Mouse (Mus musculus): ENCODE measurements around the gene Rab31.
A peak's percentile ranks its signal among the peaks of the same experiment; 100 is the strongest.

The Rab31 gene

GRCm38 (mm10) chr17:65771951-65772934, at the start of gene Rab31:
Gene Rab31, minus strand, starts transcription at chr17:65772752.
- peak; percentile 85 for DNase-seq

DNA sequence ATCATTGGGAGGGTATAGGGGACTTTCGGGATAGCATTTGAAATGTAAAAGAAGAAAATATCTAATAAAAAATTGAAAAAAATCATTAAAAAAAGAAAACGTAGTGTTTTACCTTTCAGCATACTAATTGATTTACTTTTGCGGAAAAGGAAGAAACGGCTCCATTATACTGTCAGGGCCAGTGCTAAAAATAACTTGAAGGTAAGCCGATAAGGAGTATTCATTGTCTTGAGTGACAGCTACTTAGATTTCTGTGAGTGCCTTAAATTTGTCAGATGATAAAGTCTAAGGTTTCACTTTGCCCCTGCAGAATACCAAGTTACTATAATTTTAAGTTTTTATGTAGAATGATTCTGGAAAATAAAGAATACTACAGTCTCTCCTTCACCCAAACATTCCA, 47.6 kb upstream of the Rab31 start:
- DNase-seq, result no peak

- no peak for DNase-seq
Observed at GRCm38 (mm10) chr17:65813763-65814162, 41.2 kb upstream of the Rab31 start.

GRCm38 (mm10) chr17:65811032-65811431, 38.5 kb upstream of the Rab31 start:
- no peak for DNase-seq

DNA sequence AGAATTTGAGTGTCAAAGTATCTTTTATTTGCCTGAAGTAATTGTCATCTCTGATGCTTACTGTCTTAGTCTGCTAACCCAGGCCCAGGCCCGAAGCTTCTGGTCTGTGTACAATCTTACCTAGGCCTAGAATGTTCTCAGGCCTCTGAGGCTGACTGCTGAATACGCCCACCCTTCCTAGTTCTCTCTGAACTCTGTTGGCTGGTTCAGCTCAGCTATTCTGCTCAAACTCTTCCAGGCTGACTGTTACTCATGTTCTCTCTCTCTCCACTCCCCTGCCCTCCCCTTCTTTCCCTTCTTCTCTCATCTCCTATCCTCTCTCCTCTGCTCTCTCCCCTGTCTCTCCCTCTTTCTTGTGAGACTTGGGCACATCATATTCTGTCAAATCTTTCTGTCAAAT, 33.9 kb upstream of the Rab31 start:
- DNase-seq, result no peak

DNA sequence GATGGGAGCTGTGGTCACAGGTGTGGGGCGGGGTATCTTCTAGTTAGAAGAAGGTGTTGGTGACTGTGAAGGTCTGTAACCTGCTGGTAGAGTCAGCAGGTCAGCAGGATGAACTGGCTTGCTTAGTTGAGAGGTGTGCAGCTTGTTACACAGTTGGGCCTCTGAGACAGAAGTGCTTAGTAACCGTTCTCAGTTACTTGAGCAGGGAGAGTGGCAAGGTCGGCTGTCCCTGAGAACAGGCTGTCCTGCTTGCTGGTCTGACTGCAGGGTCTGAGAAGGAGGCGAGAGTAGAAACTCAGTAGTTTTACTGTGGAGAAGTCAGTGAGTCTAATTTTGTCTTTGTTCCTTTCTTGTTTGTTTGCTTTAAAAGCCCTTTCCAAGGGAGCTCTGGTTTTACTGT, 33.4 kb upstream of the Rab31 start:
- DNase-seq, result no peak

DNA sequence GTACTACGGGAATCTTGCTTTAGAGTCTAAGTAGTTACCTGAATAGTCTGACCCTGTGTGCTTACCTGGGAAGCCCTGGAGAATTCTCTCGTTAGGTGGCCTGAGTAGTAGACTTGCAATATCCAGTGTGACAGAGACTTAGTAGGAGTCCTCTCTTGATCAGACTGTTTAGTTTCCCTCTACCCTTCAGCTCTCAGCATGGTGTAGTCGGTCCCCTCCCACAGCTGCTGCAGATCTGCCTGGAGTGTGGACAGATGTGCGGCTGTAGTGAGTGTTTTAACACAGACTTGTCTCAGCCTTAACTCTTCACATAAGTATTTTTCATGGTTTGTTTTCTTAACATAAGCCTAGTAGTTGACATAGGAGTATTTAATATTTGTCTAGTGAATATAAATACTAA, 29.5 kb upstream of the Rab31 start:
- no peak for DNase-seq

GRCm38 (mm10) chr17:65800451-65800850, 27.9 kb upstream of the Rab31 start:
- DNase-seq, result no peak

DNA sequence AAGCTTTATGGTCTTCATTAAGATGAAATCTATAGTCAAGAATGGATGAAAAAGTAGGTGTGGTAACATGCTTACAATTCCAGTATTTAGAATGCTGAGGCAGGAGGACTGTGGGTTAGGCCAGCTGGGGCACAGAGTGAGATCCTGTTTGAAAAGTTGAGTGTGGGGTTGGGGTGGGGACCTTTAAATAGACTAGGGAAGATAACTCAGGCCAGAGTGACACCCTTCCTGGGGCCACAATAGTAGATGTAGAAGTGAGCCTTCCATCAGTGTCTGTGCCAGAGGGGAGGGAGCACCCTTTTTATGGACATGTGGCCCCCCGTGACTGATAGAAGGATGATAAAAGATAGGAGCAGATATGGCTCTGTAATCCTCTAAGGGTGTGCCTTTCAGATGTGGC, 26.8 kb upstream of the Rab31 start:
- DNase-seq, result no peak

- DNase-seq, result no peak
Observed at GRCm38 (mm10) chr17:65798446-65798845, 25.9 kb upstream of the Rab31 start.

DNA sequence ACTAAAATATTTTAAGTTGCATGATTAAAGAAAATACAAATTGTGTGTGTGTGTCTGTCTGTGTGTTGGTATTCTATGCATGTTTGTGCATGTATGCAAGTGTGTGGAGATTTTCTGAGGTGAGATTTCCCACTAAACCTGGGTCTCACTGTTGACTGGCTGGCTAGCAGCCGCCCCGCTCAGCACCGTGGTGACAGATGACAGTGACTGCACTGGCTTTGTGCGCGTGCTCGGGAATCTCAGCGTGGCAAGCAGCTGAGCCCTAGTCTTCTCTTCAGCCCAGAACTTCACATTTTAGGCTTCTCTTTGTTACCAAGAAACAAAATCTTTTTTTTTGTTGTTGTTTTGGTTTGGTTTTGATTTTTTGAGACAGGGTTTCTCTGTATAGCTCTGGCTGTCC, 23.5 kb upstream of the Rab31 start:
- DNase-seq, result no peak

DNA sequence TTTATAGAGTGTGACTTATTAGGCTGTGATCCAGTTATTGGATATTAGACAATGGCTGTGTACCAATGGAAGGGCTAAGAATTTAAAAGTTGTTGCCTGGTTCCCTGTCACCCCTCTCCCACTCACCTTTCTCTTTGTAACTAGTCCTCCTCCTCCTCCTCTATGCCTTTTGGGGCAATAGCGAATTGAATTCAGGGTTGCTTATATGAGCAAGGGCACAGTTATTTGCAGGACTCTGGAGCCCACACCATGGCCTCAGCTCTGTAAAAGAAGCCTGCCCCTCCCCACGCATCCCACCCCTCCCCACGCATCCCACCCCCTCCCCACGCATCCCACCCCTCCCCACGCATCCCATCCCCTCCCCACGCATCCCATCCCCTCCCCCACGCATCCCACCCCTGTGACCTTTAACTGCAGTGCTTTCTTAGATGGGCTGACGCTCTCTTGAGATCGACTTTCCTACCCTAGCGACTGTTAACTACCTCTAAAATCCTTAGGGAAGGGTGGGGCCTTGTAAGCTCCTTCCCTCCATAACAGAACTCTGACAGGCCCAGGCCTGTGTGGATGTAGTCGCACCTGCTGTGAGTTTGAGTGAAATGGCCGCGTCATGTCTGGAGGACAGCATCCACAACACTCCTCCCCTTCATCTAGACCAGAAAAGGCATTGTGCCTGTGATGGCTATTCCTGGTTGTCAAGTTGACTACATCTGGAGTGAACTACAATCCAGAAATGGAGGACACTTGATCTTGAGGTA, 21.7 kb upstream of the Rab31 start:
- DNase-seq, result no peak

DNA sequence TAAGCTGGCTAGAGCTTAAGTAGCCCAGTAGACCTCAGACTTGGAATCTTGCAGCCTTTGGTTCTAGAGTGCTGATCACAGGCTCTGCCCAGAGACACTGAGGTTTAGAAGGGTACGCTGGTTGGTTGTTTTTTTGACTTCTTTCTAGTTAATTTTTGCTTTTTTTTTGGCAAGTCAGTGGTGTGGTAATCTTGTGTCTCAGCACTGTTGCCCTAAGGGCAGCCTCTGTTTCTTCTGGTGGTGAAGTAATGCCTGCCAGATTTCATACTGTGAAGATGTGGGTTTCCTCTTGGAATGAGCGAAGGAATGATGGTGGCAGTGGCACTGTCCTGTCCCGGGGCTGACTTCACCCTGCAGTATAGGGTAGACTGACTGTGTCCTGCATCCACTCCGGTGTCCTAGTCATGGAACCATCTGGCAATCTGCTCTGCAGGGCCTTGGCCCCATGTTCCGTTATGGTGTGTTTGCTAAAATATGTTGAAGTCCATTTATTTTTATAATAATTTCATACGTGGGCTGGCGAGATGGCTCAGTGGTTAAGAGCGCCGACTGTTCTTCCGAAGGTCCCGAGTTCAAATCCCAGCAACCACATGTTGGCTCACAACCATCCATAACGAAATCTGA, 20.9 kb upstream of the Rab31 start:
- DNase-seq, result no peak

DNA sequence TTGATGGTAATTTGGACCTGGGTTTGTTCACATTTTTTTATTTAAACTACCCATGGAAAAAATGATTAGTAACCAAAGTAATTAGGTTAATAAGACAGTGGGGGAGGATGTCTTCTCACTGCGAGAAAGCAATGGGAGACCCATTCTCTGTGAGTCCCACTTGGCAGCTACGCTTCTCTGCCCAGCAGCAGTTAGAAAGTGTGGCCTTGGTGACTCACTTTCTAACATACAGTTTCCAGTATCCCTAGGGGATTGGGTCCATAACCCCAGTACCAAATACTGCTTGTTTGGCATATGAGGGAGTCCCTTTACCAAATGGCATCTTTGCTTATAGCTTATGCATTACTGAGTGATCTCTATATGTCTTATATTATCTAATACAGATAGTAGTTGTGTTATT, 18.6 kb upstream of the Rab31 start:
- no peak for DNase-seq

- DNase-seq, result no peak
Observed at GRCm38 (mm10) chr17:65789576-65789975, 17.0 kb upstream of the Rab31 start.

- DNase-seq, result no peak
Observed at GRCm38 (mm10) chr17:65788542-65789291, 16.2 kb upstream of the Rab31 start.

DNA sequence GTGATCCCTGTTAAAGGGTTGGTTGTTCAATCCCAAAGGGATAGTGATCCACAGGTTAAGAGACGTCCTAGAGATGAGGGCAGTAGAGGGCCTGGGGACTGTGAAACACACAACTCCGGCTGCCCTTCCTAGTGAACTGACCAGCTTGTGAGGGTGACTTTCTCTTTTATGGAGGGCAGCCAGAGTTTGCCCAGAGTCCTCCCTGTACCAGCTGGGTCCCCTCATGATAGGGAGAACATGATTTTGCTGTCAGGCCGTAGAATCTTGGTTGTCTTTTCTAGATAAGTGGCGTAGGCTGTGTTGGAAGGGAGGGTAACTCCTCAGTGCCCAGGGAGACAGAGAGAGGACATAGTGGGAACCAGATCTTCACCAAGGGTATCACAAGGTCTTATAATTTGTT, 14.7 kb upstream of the Rab31 start:
- no peak for DNase-seq

GRCm38 (mm10) chr17:65786225-65786624, 13.7 kb upstream of the Rab31 start:
- no peak for DNase-seq

DNA sequence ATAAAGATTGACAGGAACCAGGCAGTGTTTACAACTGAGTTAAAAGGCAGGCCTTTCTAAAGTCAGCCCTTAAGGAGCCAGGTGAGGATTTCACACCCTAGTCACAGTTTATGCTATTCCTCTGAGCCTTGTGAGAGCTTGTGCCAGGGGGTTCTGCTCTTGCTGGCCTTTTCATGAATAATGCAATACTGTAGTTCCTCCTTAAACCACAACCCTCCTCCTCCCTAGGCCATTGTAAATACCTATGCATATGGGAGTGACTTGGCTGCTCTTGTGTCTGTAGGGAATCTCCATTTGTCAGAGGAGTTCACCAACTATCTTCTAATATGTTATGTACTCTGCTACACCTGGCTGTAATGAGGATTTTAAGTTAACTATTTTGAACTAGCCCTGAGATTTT, 13.2 kb upstream of the Rab31 start:
- no peak for DNase-seq

GRCm38 (mm10) chr17:65784610-65785140, 12.1 kb upstream of the Rab31 start:
- no peak for DNase-seq

DNA sequence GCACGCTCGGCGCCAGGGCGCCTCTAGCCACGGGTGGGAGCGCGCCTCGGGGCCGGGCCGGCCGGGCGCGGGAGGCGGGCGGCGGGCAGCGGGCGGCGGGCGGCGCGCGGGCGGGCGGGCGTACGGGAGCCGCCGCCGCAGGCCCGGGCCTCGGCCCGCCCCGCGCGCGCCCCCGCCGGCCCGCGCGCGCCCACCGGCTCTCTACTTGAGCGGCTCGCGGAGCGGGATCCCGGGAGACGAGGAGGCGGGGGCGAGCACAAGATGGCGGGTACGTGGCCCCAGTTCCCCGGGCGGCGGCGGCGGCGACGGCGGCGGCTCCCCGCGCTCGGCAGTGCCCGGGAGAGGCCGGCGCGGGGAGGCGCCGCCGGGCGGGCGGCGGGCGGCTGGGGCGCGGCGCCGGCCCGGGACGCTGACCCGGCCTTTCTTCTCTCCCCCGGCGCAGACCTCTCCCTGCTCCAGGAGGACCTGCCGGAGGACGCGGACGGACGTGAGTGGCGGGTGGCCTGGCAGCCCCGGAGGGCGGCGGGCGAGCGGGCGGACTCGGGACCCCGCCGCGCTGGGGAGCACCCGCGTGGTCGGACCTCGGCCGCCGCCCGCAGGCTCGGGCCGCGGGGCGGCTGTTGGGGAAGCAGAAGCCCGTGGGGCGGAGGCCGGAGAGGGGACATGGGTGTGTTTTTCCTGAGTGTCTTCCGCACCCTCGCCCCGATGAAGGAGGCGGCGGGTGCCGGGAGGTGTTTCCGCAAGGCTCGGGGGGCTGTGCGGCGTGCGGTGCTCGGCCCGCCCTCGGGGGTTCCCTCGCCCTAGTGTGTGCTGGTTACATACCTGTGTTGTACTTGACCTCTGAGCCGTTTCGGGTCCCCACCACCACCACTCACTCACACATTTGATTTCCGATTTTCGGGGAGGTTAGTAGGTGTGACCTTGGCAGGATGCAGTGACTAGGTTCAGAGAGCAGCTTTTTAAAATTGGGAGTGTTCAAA, 10.9 kb upstream of the Rab31 start:
- peak; percentile 91 for DNase-seq

Data from embryo, embryonic 11 days (tissue).